Mouse (Mus musculus) CH12F3 (cell line): Measurements from ENCODE around the gene Shld1.

Source experiments
- in situ Hi-C: fragments of 300-500 bp; cut with MboI; formaldehyde crosslinking; loops from 2 replicates; pipeline ENCODE4 v1.14.3; 2020; ENCODE audit warnings: low sequenced_read_pairs

The Shld1 gene

DNA sequence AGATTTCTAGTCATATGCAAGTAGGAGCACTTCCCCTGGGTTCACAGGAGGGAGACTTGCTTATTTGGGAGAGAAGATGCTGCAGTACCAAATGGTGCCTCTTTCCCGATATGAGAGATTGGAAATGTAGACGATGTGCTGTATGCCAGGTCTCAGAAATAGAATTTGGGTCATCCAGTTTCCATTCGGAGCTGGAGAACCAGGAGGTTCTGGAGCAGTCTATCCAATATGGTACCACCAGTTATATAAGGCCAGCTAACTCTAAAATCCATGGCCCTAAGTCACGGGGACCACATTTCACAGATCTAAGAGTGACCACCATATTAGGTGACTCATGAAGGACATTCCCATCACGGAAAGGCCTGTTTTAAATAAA lies 30.8 kb downstream of the Shld1 start:
- in situ Hi-C loops: loop anchor here (25.0 kb wide), 1 partner anchor 405 kb away; no protein-coding TSS in a partner anchor

- in situ Hi-C loops: loop anchor here (25.0 kb wide), 1 partner anchor 409 kb away; no protein-coding TSS in a partner anchor
Observed at GRCm38 (mm10) chr2:132720921-132721566, 34.3 kb downstream of the Shld1 start.

DNA sequence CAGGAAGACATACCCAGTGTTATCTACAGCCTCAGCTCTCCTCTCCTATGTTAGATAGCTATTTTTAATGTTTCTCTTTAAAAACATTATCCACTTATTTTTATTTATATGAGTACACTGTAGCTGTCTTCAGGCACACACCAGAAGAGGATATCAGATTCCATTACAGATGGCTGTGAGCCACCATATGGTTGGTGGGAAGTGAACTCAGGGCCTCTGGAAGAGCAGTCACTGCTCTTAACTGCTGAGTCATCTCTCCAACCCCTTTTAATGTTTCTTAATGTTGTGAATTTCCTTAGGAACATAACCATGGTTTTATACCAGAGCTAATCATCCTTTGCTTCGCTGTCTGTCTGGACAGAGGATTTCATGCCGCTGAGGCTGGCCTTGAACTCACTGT lies 35.1 kb downstream of the Shld1 start:
- in situ Hi-C loops: loop anchor here (25.0 kb wide), 1 partner anchor 410 kb away; no protein-coding TSS in a partner anchor

GRCm38 (mm10) chr2:132723958-132724431 lies 37.3 kb downstream of the Shld1 start:
- in situ Hi-C loops: loop anchor here (25.0 kb wide), 1 partner anchor 412 kb away; no protein-coding TSS in a partner anchor

- in situ Hi-C loops: loop anchor here (25.0 kb wide), 1 partner anchor 412 kb away; no protein-coding TSS in a partner anchor
Observed at GRCm38 (mm10) chr2:132724561-132724960, 37.8 kb downstream of the Shld1 start.

- in situ Hi-C loops: no loop called here
Observed at GRCm38 (mm10) chr2:132725376-132725905, 38.7 kb downstream of the Shld1 start.

DNA sequence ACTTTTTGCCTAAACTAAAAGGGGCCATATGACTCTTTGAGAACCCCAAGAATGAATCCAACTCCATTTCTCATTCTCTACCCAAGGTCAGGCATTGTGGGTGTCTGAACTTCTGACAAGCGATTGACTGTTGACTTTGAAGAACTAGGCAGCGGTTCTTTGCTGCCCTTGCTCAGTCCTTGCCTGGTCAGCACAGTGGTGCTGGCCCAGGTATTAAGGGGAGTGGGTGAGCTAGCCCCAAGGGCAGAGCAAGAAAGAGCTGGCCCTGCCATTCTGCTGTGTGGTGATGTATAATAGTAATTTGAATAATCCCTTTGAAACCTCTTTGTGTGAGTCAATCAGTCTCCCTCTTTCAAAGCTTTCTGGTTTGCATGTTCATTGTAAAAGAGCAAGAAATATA lies 39.4 kb downstream of the Shld1 start:
- in situ Hi-C loops: no loop called here

GRCm38 (mm10) chr2:132732940-132733339 lies 46.2 kb downstream of the Shld1 start:
- in situ Hi-C loops: no loop called here

GRCm38 (mm10) chr2:132733603-132734573 lies 47.2 kb downstream of the Shld1 start:
- in situ Hi-C loops: no loop called here

GRCm38 (mm10) chr2:132738816-132739432 lies 52.2 kb downstream of the Shld1 start:
- in situ Hi-C loops: no loop called here

- in situ Hi-C loops: no loop called here
Observed at GRCm38 (mm10) chr2:132741862-132742347, 55.2 kb downstream of the Shld1 start.

- in situ Hi-C loops: no loop called here
Observed at GRCm38 (mm10) chr2:132744866-132745265, 58.1 kb downstream of the Shld1 start.

DNA sequence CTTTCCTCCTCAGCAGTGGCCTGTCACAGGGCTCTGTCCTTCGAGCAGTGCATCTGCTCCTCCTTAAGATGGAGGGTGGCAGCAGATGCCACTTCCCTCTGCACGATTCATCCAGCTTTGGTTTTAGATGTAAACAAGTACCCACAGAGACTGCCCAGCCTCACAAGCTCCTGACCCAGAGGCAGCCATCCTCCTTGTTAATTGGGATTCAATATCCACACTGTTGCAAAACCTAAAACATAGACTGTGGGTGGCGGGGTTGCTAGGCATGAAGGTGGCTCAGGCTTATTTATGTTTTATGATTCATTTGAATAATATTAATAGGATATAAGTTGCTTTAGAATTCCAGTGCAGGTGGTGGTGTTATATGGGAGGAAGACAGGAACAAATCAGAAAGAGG lies 59.4 kb downstream of the Shld1 start:
- in situ Hi-C loops: no loop called here

DNA sequence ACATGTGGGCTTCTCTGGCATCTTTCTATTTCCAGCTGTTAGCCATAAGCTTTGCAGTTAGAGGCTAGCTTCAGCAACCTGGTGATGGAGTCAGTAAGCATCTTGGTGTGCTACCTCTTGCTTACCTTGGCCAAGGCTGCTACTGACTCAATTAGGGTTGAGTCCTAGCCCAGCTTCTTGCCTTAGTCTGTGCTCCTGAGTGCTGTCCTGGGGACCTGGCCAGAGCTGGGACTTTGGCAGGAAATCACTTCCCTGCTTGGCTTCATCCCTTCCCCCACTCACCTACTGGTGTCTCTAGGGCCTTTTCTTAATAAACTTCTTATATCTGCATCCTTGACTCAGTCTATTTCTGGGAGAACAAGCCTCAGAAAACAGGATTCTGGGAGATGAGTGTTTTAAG lies 64.0 kb downstream of the Shld1 start:
- in situ Hi-C loops: no loop called here

- in situ Hi-C loops: no loop called here
Observed at GRCm38 (mm10) chr2:132751141-132752066, 64.7 kb downstream of the Shld1 start.

DNA sequence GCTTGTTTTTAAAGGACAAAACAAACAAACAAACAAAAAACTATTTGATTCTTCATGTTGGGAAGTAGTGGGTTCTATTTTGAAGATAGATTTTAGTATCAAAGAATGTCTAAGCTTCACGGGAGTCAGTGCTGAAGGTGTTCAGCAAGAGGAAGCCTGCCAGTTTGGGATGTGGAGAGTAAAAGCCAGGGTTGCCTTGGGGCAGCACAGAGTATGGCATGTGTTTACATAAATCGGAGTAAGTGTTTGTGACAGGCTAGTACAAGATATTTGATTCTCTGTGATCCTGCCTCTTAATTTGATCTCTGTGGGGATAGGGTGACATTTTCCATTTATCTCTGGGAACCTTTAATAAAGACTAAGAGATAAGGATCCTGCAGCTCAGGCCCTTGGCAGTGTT lies 65.7 kb downstream of the Shld1 start:
- in situ Hi-C loops: no loop called here

DNA sequence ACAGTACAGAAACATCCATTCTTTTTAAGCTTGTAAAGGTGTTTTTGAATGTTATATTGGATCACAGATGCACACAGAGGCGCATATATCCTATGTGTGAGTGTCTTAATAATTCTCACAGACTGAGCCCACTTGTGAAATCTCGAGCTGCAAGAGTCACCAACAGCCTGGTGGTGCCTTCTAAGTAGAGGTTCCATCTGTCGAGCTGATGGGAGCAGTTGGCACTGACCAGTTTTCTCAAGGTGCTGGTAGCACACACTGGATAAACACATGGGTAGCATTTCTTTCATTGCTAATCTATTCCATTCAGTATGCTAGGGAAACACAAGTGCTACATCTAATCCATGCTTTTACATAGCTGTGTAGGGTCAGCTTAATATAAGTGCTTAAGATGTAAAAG lies 66.4 kb downstream of the Shld1 start:
- in situ Hi-C loops: no loop called here

GRCm38 (mm10) chr2:132757911-132758310 lies 71.2 kb downstream of the Shld1 start:
- in situ Hi-C loops: no loop called here

DNA sequence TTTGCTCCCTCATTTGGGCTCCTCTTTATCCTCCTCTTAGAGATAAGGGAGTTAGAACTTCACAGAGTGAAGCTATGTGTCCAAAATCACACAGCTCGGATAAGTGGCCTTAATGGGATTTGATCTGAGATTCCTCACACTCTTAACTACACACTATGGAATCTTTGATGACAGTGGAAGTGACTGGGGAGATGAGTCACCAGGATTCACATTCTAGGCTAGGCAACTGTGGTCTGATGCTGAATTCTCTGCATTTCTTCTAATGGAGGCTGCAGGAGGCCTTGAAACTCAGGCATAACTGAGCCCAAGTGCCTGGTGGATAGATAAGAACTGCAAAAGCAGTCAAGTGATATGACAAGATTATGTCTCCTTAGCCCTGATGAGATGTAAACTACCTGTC lies 84.1 kb downstream of the Shld1 start:
- in situ Hi-C loops: no loop called here

DNA sequence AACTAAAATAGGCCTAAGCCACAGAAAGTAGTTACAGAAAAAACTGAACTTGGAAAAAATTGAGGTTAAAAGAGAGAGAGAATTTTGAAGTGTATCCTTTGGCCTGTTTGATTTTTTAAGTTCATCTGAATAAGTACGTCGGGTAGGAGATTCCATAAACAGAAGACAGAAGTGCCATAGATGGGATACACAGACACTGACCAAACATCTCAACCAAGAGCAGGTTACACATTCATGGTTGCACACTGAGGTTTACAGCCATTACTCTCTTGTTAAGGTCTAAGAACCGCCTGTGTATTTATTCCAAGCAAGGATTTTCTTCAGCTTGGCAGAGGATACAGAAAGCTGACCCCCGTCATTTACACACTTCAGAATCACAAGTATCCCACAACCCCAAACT lies 94.2 kb downstream of the Shld1 start, which contains the start of gene Chgb:
Gene Chgb, plus strand, starts transcription at position 301 of the 400 bp plus-strand sequence.
- in situ Hi-C loops: no loop called here
